Mouse (Mus musculus): Measurements from ENCODE around the gene Drd3. TPM values are rescaled to one million over a fixed set of nuclear protein-coding genes. Genes with fewer than 3 reads are reported as not detected.

Drd3 gene
- total and polyA plus RNA-seq, 2 experiments, result not detected

GRCm38 (mm10) chr16:43816321-43816720, 62.5 kb downstream of the Drd3 start:
- no peak overlapping the region for H3K9ac ChIP-seq (ENCODE audit: low read depth, low read length)
- H3K27ac ChIP-seq (replicated peaks; ENCODE audit: insufficient read depth, low read depth, low read length), result no peak overlapping the region
- TF ChIP-seq POLR2A (IDR thresholded peaks at IDR 0.05; ENCODE audit: extremely low read depth, insufficient read depth, low read length) (no peak), CTCF (IDR thresholded peaks at IDR 0.05; ENCODE audit: low read depth, low read length) (no peak)
- H3K27me3 ChIP-seq (ENCODE audit: control insufficient read depth, insufficient read depth, low read length), result no peaks in the 10 kb centered on the region
- 68% methylated on average over 5 of the region's 5 CpGs for WGBS
- H3K79me2 ChIP-seq (ENCODE audit: control insufficient read depth, insufficient read depth, low read length), result no peaks in the 10 kb centered on the region
- no peak for DNase-seq (ENCODE audit: extremely low read depth, low read depth, low spot score)
- H3K4me1 ChIP-seq (ENCODE audit: control insufficient read depth, insufficient read depth, low read length), result no peaks in the 10 kb centered on the region
- H3K36me3 ChIP-seq (ENCODE audit: control insufficient read depth, insufficient read depth, low read length), result no peaks in the 10 kb centered on the region
- H3K4me3 ChIP-seq (ENCODE audit: insufficient read depth, low read depth, low read length), result no peak overlapping the region

DNA sequence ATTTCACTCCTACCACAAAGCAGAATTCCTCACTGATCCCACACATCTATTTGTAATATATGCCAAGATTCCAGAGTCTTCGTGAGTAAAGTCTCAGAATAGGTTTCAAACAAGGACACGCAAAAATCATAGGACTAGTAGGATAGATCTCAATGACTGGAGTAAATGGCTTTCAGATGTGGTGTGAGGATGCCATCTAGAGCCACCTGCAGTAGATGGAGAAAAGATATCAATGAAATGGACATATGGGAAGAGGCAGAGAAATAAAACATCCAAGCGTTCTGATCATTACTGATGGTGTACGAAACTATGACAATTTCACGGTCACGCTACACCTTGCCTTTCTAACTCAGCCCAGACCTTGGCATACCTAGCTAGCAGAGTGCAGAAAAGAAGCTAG, 64.6 kb downstream of the Drd3 start:
- Histone ChIP-seq H3K4me1 (ENCODE audit: control insufficient read depth, insufficient read depth, low read length) (no peaks in the 10 kb centered on the region), H3K27ac (replicated peaks; ENCODE audit: insufficient read depth, low read depth, low read length) (no peak overlapping the region), H3K36me3 (ENCODE audit: control insufficient read depth, insufficient read depth, low read length) (no peaks in the 10 kb centered on the region), H3K9ac (ENCODE audit: low read depth, low read length) (no peak overlapping the region), H3K4me3 (ENCODE audit: insufficient read depth, low read depth, low read length) (no peak overlapping the region), H3K27me3 (ENCODE audit: control insufficient read depth, insufficient read depth, low read length) (no peaks in the 10 kb centered on the region), H3K79me2 (ENCODE audit: control insufficient read depth, insufficient read depth, low read length) (no peaks in the 10 kb centered on the region)
- no peak for DNase-seq (ENCODE audit: extremely low read depth, low read depth, low spot score)
- 92% methylated on average over 6 of the region's 6 CpGs for WGBS
- no peak for TF ChIP-seq CTCF (IDR thresholded peaks at IDR 0.05; ENCODE audit: low read depth, low read length)
- no peak for TF ChIP-seq POLR2A (IDR thresholded peaks at IDR 0.05; ENCODE audit: extremely low read depth, insufficient read depth, low read length)

DNA sequence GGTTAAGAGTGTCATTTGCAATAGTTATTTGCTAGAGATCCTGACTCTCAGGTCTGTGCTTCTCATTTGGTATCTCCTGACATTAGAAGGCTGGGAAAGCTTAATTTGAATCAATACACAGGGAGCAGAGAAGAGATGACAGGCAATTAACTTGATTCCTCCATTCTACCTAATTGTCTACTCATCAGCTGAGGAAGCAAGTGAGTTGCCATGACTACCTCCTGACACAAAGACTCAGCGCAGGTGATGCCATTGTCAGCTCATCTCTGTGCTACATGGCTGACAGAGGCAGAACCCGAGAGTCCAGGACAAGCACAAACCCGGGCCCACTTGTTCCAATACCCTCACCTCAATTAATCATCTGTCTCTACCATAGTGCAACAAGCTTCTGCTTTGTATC, 73.7 kb downstream of the Drd3 start:
- TF ChIP-seq POLR2A (IDR thresholded peaks at IDR 0.05; ENCODE audit: extremely low read depth, insufficient read depth, low read length) (no peak), CTCF (IDR thresholded peaks at IDR 0.05; ENCODE audit: low read depth, low read length) (no peak)
- no peak overlapping the region for H3K9ac ChIP-seq (ENCODE audit: low read depth, low read length)
- H3K27me3 ChIP-seq (ENCODE audit: control insufficient read depth, insufficient read depth, low read length), result no peaks in the 10 kb centered on the region
- H3K4me1 ChIP-seq (ENCODE audit: control insufficient read depth, insufficient read depth, low read length), result no peaks in the 10 kb centered on the region
- no peak for DNase-seq (ENCODE audit: extremely low read depth, low read depth, low spot score)
- no peaks in the 10 kb centered on the region for H3K79me2 ChIP-seq (ENCODE audit: control insufficient read depth, insufficient read depth, low read length)
- H3K27ac ChIP-seq (replicated peaks; ENCODE audit: insufficient read depth, low read depth, low read length), result no peak overlapping the region
- H3K4me3 ChIP-seq (ENCODE audit: insufficient read depth, low read depth, low read length), result no peak overlapping the region
- WGBS, result 79% methylated on average over 3 of the region's 3 CpGs
- H3K36me3 ChIP-seq (ENCODE audit: control insufficient read depth, insufficient read depth, low read length), result no peaks in the 10 kb centered on the region

GRCm38 (mm10) chr16:43831957-43832356, 78.1 kb downstream of the Drd3 start:
- H3K27me3 ChIP-seq (ENCODE audit: control insufficient read depth, insufficient read depth, low read length), result no peaks in the 10 kb centered on the region
- no peaks in the 10 kb centered on the region for H3K79me2 ChIP-seq (ENCODE audit: control insufficient read depth, insufficient read depth, low read length)
- no peak overlapping the region for H3K27ac ChIP-seq (replicated peaks; ENCODE audit: insufficient read depth, low read depth, low read length)
- H3K4me3 ChIP-seq (ENCODE audit: insufficient read depth, low read depth, low read length), result no peak overlapping the region
- H3K9ac ChIP-seq (ENCODE audit: low read depth, low read length), result no peak overlapping the region
- whole genome bisulfite sequencing, result 90% methylated on average over 2 of the region's 2 CpGs
- no peak for TF ChIP-seq CTCF (IDR thresholded peaks at IDR 0.05; ENCODE audit: low read depth, low read length)
- TF ChIP-seq POLR2A (IDR thresholded peaks at IDR 0.05; ENCODE audit: extremely low read depth, insufficient read depth, low read length), result no peak
- H3K4me1 ChIP-seq (ENCODE audit: control insufficient read depth, insufficient read depth, low read length), result no peaks in the 10 kb centered on the region
- H3K36me3 ChIP-seq (ENCODE audit: control insufficient read depth, insufficient read depth, low read length), result no peaks in the 10 kb centered on the region
- no peak for DNase-seq (ENCODE audit: extremely low read depth, low read depth, low spot score)

DNA sequence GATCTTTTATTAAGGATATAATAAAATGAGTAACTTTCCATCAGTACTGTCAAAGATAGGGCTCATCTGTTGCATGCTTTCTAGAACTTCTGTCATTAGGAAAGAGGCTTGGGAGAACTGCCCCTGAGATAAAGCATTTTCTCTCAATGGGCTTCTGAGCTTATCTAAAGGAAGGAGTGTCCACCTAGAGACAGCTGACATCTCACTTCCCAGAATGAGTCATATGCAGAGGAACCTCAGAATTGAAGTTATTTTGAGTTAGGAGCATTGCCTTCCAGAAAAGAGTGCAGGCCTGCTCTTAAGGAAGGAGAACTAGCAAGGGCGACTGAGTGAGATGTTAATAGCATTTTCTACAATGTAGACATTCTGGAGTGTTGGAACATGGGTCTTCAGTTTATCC, 87.4 kb downstream of the Drd3 start:
- no peaks in the 10 kb centered on the region for H3K4me1 ChIP-seq (ENCODE audit: control insufficient read depth, insufficient read depth, low read length)
- 85% methylated on average over 1 of the region's 1 CpGs for WGBS
- H3K27me3 ChIP-seq (ENCODE audit: control insufficient read depth, insufficient read depth, low read length), result no peaks in the 10 kb centered on the region
- no peak overlapping the region for H3K9ac ChIP-seq (ENCODE audit: low read depth, low read length)
- DNase-seq (ENCODE audit: extremely low read depth, low read depth, low spot score), result no peak
- H3K79me2 ChIP-seq (ENCODE audit: control insufficient read depth, insufficient read depth, low read length), result no peaks in the 10 kb centered on the region
- TF ChIP-seq POLR2A (IDR thresholded peaks at IDR 0.05; ENCODE audit: extremely low read depth, insufficient read depth, low read length) (no peak), CTCF (IDR thresholded peaks at IDR 0.05; ENCODE audit: low read depth, low read length) (no peak)
- H3K36me3 ChIP-seq (ENCODE audit: control insufficient read depth, insufficient read depth, low read length), result no peaks in the 10 kb centered on the region
- no peak overlapping the region for H3K27ac ChIP-seq (replicated peaks; ENCODE audit: insufficient read depth, low read depth, low read length)
- H3K4me3 ChIP-seq (ENCODE audit: insufficient read depth, low read depth, low read length), result no peak overlapping the region

DNA sequence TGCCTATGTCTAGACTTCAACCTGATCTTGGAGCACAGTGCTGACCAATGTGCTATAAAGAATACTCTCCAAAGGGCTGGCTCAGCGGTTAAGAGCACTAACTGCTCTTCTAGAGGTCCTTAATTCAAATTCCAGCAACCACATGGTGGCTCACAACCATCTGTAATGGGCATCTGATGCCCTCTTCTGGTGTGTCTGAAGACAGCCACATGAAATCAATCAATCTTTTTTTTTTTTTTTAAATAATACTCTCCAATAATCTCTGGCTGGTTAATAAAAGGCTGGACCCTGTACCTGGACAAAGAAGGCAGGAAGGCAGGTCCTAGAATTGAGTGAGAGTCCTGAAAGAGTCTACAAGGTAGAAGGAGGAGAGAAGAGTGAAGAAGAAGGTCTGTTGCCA, 96.0 kb downstream of the Drd3 start:
- no peaks in the 10 kb centered on the region for H3K4me1 ChIP-seq (ENCODE audit: control insufficient read depth, insufficient read depth, low read length)
- no peak overlapping the region for H3K27ac ChIP-seq (replicated peaks; ENCODE audit: insufficient read depth, low read depth, low read length)
- no peaks in the 10 kb centered on the region for H3K27me3 ChIP-seq (ENCODE audit: control insufficient read depth, insufficient read depth, low read length)
- H3K79me2 ChIP-seq (ENCODE audit: control insufficient read depth, insufficient read depth, low read length), result no peaks in the 10 kb centered on the region
- no peak for DNase-seq (ENCODE audit: extremely low read depth, low read depth, low spot score)
- no peak for TF ChIP-seq POLR2A (IDR thresholded peaks at IDR 0.05; ENCODE audit: extremely low read depth, insufficient read depth, low read length)
- no peak for TF ChIP-seq CTCF (IDR thresholded peaks at IDR 0.05; ENCODE audit: low read depth, low read length)
- 80% methylated on average over 1 of the region's 1 CpGs for WGBS
- H3K9ac ChIP-seq (ENCODE audit: low read depth, low read length), result no peak overlapping the region
- no peak overlapping the region for H3K4me3 ChIP-seq (ENCODE audit: insufficient read depth, low read depth, low read length)
- H3K36me3 ChIP-seq (ENCODE audit: control insufficient read depth, insufficient read depth, low read length), result no peaks in the 10 kb centered on the region

Measured in liver, adult 2 months (tissue).